Mouse (Mus musculus) testis, postnatal 14 days (tissue): Measurements from ENCODE around the gene Smad6.

Experiments used
- DNase-seq: peaks from one replicate; pipeline ENCODE4 v3.0.0; 2021; ENCODE audit warnings: low spot score

Smad6 gene

DNA sequence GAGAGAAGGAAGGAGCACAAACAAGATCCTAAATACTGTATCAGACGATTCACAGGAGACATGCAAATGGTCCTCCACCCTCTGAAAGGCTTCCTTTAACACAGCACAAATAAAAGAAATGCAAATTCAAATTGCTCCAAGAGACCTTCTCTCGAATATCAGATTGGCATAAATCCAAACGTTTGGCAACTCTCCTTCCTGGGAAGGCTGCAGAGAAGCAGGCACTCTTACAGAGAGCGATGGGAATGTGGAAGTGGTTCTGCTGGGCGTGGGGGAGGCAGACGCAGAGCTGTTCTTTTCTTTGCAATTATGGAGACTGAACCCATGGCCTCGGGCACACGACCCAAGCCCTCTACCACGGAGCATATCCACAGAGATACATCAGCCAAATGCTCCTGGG, 109.8 kb downstream of the Smad6 start:
- DNase-seq = no peak

DNA sequence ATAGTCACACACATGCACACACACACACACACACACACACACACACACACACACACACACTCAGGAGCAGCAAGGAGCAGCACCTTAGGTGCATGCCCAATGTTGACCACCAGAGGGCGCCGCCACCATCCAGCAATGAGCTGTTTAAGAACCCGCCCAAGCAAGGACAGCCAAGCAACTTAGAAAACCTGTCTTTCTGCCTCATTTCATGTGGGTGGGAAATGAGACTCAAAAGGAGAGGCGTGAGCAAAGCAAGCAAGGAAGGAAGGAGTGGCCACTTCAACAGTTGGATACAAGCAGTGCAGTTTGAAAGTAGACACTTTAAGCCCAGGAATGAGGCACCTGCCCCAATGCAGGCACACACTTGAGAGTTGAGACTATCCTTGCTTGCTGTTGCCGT, 112.2 kb downstream of the Smad6 start:
- peak; percentile 76 for DNase-seq

DNA sequence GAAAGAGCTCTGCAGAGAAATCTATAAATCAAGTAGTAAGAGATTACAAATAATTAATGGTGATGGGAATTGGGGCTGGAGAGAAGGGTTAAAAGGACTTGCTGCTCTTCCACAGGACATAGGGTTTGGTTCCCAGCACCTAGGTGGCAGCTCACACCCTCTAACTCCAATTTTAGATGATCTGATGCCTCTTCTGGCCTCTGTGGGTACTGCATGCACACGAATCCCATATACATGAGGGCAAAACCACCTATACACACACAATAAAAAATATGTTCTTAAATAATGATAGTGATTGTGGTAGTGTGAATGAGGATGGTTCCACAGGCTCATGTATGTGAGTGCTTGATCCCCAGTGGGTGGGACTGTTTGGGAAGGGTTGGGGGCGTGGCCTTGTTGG, 117.3 kb downstream of the Smad6 start:
- DNase-seq = no peak
